Mouse (Mus musculus) heart, embryonic 14.5 days (tissue): Measurements from ENCODE around the gene Ifngr1. TPM values are rescaled to one million over a fixed set of nuclear protein-coding genes. Genes with fewer than 3 reads are reported as not detected.

Experiments used
- ATAC-seq: fragments of 200-750 bp; cut with Nextera tagmentation; 2 replicates; pipeline ENCODE4 v1.8.0; 2017; ENCODE audit warnings: low read depth, moderate TSS enrichment; ENCODE audit not compliant: insufficient number of reproducible peaks, insufficient read depth, low FRiP score
- H3K27ac ChIP-seq, 2 experiments: fragments of 200-500 bp in 1 of 2; fragments of 300-500 bp in 1 of 2; sonication (generic) in 1 of 2; replicated peaks in 1 of 2; 2 replicates each; pipeline ENCODE4 v1.5.1; 2012 to 2014; ENCODE audit warnings: low read depth in 2 of 2, low read length in 2 of 2, control low read depth in 1 of 2, mild to moderate bottlenecking in 1 of 2, mixed read lengths in 1 of 2; ENCODE audit not compliant: control insufficient read depth in 1 of 2, insufficient read depth in 1 of 2
- H3K27me3 ChIP-seq: fragments of 300-500 bp; sonication (generic); 2 replicates; pipeline ENCODE4 v1.6.1; 2014; ENCODE audit warnings: mild to moderate bottlenecking, low read length, control low read depth; ENCODE audit not compliant: control insufficient read depth, insufficient read depth
- H3K36me3 ChIP-seq: fragments of 300-500 bp; sonication (generic); 2 replicates; pipeline ENCODE4 v1.6.1; 2014; ENCODE audit warnings: mild to moderate bottlenecking, control low read depth, low read length, mixed read lengths; ENCODE audit not compliant: control insufficient read depth, insufficient read depth
- H3K4me1 ChIP-seq, 2 experiments: fragments of 200-500 bp in 1 of 2; fragments of 300-500 bp in 1 of 2; sonication (generic) in 1 of 2; 2 replicates each; pipeline ENCODE4 v1.6.1; 2012 to 2014; ENCODE audit warnings: low read length in 2 of 2, control low read depth in 1 of 2, mixed read lengths in 1 of 2; ENCODE audit not compliant: control insufficient read depth in 2 of 2, insufficient read depth in 2 of 2
- H3K4me2 ChIP-seq: fragments of 300-500 bp; sonication (generic); 2 replicates; pipeline ENCODE4 v1.6.1; 2014; ENCODE audit warnings: mild to moderate bottlenecking, low read length
- H3K4me3 ChIP-seq, 2 experiments: fragments of 200-500 bp in 1 of 2; fragments of 300-500 bp in 1 of 2; sonication (generic) in 1 of 2; 2 replicates each; pipeline ENCODE4 v1.5.1; 2012 to 2014; ENCODE audit warnings: low read length in 2 of 2, mild to moderate bottlenecking in 2 of 2, control low read depth in 1 of 2, low read depth in 1 of 2, moderate library complexity in 1 of 2; ENCODE audit not compliant: control insufficient read depth in 1 of 2, insufficient read depth in 1 of 2
- H3K9ac ChIP-seq: fragments of 300-500 bp; sonication (generic); 2 replicates; pipeline ENCODE4 v1.6.1; 2014; ENCODE audit warnings: mild to moderate bottlenecking, low read length
- H3K9me3 ChIP-seq: fragments of 300-500 bp; sonication (generic); 2 replicates; pipeline ENCODE4 v1.6.1; 2016; ENCODE audit warnings: low read length, control low read depth; ENCODE audit not compliant: control insufficient read depth
- WGBS: fragments of 180-500 bp; shearing (Covaris S2); extraction: QIAGEN DNeasy Blood & Tissue Kit; methylation state at CpG from one replicate; pipeline ENCODE4 v1.1.7; 2014; 5-methylcytosine and 5-hydroxymethylcytosine counted together
- polyA plus RNA-seq: library from polyadenylated mRNA; unstranded; fragments of >200 nt; fragmentation: Nextera tagmentation; extraction: Ambion mirVana; gene quantifications from 2 replicates; pipeline ENCODE4 v1.2.1, GENCODE M21; 2014

Gene Ifngr1
- polyA plus RNA-seq, 1 experiment from 2014 or later, result 42.2 TPM

GRCm38 (mm10) chr10:19559565-19560165, 32.1 kb upstream of the Ifngr1 start:
- ATAC-seq, result no peak
- 74% methylated on average over 8 of the region's 8 CpGs for WGBS

DNA sequence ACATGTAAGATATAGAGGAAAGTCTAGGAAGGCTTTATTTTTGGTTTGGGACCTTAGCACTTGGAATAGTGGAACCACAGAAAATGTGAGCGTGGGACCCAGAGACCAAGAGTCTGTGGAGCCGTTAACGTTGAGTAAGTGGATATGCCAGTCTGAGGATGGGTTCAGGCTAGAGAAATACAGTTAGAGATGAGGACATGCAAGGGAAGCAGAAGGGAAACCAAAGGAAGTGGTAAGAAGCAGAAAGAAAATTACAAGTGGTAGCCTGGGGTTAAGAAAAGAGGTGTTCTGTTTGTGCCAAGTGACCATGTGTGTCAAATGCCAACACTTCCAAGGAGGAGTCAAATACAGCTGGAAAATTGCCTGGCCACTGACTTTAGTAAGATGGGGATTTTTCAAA, 29.2 kb upstream of the Ifngr1 start:
- Histone ChIP-seq H3K4me1 (no peaks in the 10 kb centered on the region), H3K4me3 (no peak overlapping the region), H3K4me2 (no peak overlapping the region), H3K27ac (no peak overlapping the region), H3K9me3 (peaks cover 4% of the 10 kb centered on the region; the same call in 1 of the 2 replicates), H3K9ac (no peak overlapping the region), H3K36me3 (no peaks in the 10 kb centered on the region), H3K27me3 (no peaks in the 10 kb centered on the region)
- ATAC-seq, result no peak
- WGBS, result 89% methylated on average over 3 of the region's 3 CpGs

More at GRCm38 (mm10) chr10:19559565-19560165, 32.1 kb upstream of the Ifngr1 start:
- H3K27me3 ChIP-seq, result no peaks in the 10 kb centered on the region
- H3K4me3 ChIP-seq, result no peak overlapping the region
- H3K27ac ChIP-seq, result no peak overlapping the region
- no peaks in the 10 kb centered on the region for H3K36me3 ChIP-seq
- peaks cover 4% of the 10 kb centered on the region; the same call in 1 of the 2 replicates for H3K9me3 ChIP-seq
- no peaks in the 10 kb centered on the region for H3K4me1 ChIP-seq
- no peak overlapping the region for H3K4me2 ChIP-seq
- no peak overlapping the region for H3K9ac ChIP-seq

DNA sequence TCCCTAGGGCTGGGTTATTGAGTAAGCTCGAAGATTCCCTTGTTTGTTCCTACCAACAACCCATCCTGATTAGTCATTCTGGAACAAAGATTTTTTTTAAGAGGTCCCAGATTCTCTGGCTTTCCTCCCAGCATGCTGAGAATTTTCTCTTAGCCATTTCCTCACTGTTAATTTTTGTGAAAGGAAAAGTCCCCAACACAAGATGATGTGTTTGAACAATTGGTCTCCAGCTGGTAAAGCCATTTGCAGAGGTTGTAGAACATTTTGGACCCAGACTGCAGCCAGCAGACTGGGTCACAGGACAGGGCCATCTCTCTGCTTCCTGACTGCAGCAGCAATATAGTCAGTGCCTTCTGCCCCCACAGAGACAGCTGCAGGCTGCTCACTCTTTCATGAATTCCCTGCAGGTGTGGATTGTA, 28.3 kb upstream of the Ifngr1 start:
- ATAC-seq, result no peak
- no peak overlapping the region for H3K9ac ChIP-seq
- H3K27me3 ChIP-seq, result no peaks in the 10 kb centered on the region
- H3K4me3 ChIP-seq, result no peak overlapping the region
- H3K4me2 ChIP-seq, result no peak overlapping the region
- H3K36me3 ChIP-seq, result no peaks in the 10 kb centered on the region
- H3K27ac ChIP-seq, result no peak overlapping the region
- H3K4me1 ChIP-seq, result no peaks in the 10 kb centered on the region
- peaks cover 4% of the 10 kb centered on the region; the same call in 1 of the 2 replicates for H3K9me3 ChIP-seq
- WGBS, result 60% methylated on average over 1 of the region's 1 CpGs

GRCm38 (mm10) chr10:19567481-19567880, 24.3 kb upstream of the Ifngr1 start:
- Histone ChIP-seq H3K4me3 (no peak overlapping the region), H3K4me1 (no peaks in the 10 kb centered on the region), H3K27me3 (no peaks in the 10 kb centered on the region), H3K9me3 (peaks cover 4% of the 10 kb centered on the region; the same call in 1 of the 2 replicates), H3K36me3 (no peaks in the 10 kb centered on the region), H3K9ac (no peak overlapping the region), H3K27ac (no peak overlapping the region), H3K4me2 (no peak overlapping the region)
- no peak for ATAC-seq
- WGBS, result 84% methylated on average over 4 of the region's 4 CpGs

GRCm38 (mm10) chr10:19570288-19570687, 21.5 kb upstream of the Ifngr1 start:
- Histone ChIP-seq H3K9ac (no peak overlapping the region), H3K27ac (no peak overlapping the region)

GRCm38 (mm10) chr10:19570716-19571115, 21.0 kb upstream of the Ifngr1 start:
- no peak overlapping the region for H3K27ac ChIP-seq

More at GRCm38 (mm10) chr10:19570288-19570687, 21.5 kb upstream of the Ifngr1 start:
- Histone ChIP-seq H3K4me2 (no peak overlapping the region), H3K9me3 (no peaks in the 10 kb centered on the region), H3K36me3 (no peaks in the 10 kb centered on the region), H3K27me3 (no peaks in the 10 kb centered on the region), H3K4me1 (no peaks in the 10 kb centered on the region), H3K4me3 (no peak overlapping the region)
- no peak for ATAC-seq
- 49% methylated on average over 4 of the region's 4 CpGs for WGBS

DNA sequence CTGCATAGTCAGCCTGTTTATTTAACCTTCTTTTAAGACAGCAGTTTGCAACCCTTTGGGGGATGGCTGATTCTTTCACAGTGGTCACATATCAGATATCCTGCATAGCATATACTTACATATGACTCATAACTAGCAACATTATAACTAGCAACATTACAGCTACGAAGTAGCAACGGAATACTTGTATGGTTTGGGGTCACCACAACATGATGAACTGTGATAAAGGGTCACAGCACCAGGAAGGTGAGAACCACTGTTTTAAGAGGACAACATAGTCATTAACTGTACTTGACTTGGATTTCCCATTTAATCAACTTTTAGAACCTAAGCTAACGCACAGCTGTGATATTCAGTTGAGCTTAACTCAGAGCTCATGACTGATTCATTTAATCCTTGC, 14.2 kb upstream of the Ifngr1 start:
- 91% methylated on average over 3 of the region's 3 CpGs for WGBS
- no peaks in the 10 kb centered on the region for H3K36me3 ChIP-seq
- ATAC-seq, result no peak
- H3K4me3 ChIP-seq, result no peak overlapping the region
- no peak overlapping the region for H3K27ac ChIP-seq
- no peak overlapping the region for H3K9ac ChIP-seq
- no peaks in the 10 kb centered on the region for H3K9me3 ChIP-seq
- H3K4me1 ChIP-seq, result 0 out of 4 replicates have a peak, but pooled peaks cover 0 to 3% of the 10 kb centered on the region in 2 experiments
- no peak overlapping the region for H3K4me2 ChIP-seq
- no peaks in the 10 kb centered on the region for H3K27me3 ChIP-seq

More at GRCm38 (mm10) chr10:19570716-19571115, 21.0 kb upstream of the Ifngr1 start:
- ATAC-seq, result no peak
- Histone ChIP-seq H3K9me3 (no peaks in the 10 kb centered on the region), H3K4me1 (no peaks in the 10 kb centered on the region), H3K4me2 (no peak overlapping the region), H3K4me3 (no peak overlapping the region), H3K9ac (no peak overlapping the region), H3K27me3 (no peaks in the 10 kb centered on the region), H3K36me3 (no peaks in the 10 kb centered on the region)
- 23% methylated on average over 1 of the region's 1 CpGs for WGBS

DNA sequence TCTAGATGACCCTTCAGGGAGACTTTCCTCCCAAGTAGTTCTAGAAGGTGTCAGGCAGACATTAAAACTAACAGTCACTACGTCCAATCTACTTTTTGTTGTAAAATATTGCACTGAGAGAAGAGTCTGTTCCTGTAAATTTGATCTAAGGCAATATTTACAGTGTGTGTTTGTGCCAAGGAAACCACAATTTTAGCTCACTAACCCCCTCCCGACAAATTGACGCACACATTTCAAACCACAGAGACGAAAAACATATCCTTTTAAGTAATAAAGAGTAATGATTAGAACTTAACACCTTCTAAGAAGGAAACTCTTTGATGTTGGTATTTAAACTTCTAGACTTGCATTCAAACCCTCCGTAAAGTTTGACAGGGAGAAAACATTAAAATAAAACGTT, 13.7 kb upstream of the Ifngr1 start:
- WGBS, result 80% methylated on average over 6 of the region's 6 CpGs
- no peaks in the 10 kb centered on the region for H3K36me3 ChIP-seq
- no peak overlapping the region for H3K4me3 ChIP-seq
- H3K9me3 ChIP-seq, result no peaks in the 10 kb centered on the region
- no peaks in the 10 kb centered on the region for H3K27me3 ChIP-seq
- H3K9ac ChIP-seq, result no peak overlapping the region
- peaks cover 0 to 5% of the 10 kb centered on the region in 2 experiments; a peak in 2 of 4 replicates for H3K4me1 ChIP-seq
- no peak for ATAC-seq
- H3K4me2 ChIP-seq, result no peak overlapping the region
- H3K27ac ChIP-seq, result no peak overlapping the region
